Mouse (Mus musculus) c-Kit-positive CD71-negative TER-119-negative erythroid progenitor cells, embryonic 14.5 days (primary cell): ENCODE data around the gene Cat.

ENCODE experiments used
- DNase-seq: peaks from one replicate; pipeline ENCODE4 v3.0.0-alpha.2; 2013; ENCODE audit warnings: low read depth

The Cat gene

DNA sequence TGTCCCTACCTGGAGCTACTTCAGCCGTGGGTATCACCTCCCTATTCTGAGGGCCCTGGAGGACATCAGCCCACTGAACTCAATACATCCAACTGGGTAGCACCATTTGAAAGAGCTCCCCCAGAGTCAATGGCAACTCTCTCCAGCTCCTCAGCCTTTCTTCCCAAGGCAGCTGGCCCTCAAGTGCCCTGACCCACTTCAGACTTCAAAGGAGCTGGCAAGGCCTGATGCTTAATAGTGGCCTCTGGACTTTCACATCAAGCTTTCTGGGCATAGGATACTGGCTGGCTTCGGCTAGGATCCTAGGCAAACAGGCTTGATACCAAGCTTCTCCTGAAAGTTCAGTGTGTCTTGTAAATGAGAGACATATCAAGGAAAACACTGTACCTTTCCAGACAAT lies 49.9 kb downstream of the Cat start:
- no peak for DNase-seq

DNA sequence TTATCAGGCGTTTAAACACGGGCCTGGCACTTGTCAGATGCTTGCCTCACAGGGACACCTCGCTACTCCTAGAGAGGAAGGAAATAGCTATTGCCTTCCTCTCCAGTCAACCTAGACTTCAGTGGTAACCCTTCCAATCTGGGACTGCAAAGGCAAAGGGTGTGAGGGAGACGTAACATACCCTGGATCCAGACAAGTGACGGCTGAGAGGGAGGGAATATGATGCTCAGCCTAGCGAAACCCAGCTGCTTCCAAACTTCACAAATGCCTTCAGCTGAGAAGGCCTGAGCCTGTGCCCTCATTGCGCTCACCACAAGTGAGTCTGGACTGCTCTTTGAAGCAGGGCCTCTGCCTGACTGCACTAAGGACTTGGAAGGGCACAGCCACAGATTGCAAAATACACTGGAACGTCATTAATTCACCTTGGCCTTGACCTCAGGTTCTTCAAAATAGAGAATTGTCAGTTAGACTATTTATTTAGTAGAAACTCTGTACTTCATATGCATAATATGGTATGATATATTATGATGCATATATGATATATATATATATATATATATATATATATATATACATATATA lies 52.2 kb downstream of the Cat start:
- DNase-seq, result no peak

DNA sequence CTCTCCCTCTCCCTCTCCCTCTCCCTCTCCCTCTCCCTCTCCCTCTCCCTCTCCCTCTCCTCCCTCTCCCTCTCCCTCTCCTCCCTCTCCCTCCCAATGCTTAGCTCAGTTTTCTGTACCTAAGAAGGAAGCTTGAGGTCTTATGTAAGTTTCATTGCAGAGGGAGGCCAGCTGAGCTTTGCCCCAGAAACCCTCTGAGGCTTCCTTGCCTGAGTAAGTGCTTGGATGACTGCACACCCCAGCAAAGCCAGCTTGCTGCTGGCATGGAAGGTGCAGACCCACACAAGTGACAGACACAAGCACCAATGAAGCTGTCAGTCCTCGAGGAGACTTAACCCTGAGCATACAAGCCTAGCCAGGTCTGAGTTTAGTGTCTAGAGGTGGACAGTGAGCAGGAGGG lies 54.2 kb downstream of the Cat start:
- no peak for DNase-seq

DNA sequence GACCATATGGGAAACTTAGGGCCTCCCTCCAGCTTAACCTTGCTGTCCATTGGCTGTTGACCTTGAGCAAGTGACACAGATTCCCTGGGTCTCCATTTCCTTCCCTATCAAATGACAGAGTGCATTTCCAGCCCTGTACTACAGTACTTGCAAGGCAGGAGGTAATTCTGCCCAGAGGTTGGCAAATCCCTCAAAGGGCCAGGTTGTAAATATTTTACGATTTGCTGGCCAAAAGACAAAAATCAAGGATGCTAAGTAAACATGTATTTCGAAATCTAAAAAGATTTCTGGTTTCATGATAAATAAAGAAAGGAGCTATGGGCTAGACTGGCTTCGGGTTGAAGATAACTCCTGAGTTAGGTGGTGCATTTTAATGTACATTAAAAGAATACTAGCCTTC lies 56.6 kb downstream of the Cat start:
- no peak for DNase-seq

DNA sequence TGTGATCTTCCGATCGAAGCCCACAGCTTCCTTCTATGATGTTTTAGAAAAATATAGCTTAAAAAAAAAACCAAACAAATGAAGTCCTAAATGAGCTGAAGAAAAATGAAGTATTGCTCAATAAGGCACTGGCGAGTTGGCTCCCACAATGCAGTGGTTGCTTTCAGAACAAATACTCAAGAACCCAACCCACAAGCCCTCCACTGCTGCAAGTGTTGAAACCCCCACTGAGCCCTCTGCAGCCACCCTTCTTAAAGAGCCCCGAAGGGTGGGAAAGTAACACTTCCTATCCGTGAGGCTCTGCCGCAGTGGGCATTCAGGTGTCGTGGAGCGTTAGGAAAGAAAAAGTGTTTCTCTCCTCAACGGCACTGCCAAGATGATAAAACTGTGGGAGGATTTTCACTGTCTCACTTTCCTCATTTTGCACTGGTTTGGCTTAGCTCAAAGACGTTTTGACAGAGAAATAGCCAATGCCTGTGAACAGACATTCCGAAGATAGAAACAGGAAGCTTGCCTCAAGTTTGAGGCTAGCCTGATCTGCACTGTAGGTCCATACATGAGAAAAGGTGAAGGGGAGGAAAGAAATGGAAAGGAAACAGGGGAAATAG lies 59.4 kb downstream of the Cat start:
- DNase-seq, result no peak

DNA sequence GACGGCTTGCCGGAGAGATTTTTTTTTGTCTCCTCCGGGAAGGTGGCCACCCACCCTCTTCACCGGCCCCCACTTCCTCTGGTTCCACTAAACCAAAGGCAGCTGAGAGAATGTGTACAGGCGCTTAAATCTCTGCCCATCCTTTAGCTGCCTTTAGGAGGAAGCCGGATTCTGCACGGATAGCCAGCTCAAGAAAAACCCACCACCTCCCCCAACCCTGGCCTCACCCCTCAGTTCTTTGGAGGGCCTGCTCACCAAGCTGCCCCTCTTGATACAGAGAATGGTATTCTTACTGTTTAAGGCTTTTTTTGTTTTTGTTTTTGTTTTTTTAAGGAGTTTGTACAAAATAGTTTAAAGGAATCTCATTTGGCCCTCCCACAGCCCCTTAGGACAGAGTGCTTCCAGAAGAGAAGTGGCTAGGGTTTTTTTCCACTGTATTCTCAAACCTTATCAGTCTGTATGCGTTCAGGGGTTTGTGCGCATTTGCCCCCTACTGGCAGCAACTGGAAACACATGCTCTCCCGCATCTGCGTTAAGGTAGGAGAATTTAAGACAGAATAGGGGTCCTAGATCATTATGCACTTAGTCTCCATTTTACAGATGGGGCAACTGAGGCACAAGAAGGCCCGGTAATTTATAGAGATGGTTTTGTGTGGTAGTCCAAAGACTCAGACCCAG lies 60.5 kb downstream of the Cat start:
- peak; percentile 39 for DNase-seq

DNA sequence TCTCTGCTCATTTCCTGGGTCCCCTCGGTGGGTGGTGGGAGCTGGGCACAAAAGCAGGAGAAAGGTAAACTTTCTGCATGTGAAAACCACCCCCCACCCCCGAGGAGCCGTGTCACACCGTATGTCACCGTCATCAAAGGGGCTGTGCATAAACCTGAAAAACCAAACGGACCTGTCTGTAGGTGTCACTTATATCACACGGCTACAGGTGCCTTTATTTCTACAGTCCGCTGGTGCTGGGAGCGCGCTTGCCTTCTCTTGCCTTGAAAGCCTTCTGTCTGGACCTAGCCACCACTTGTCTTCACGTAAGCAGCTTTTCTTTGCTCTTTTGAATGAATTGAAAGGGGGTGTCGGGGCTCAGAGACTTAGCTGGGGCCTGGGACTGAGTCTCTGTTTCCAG lies 61.1 kb downstream of the Cat start:
- no peak for DNase-seq

DNA sequence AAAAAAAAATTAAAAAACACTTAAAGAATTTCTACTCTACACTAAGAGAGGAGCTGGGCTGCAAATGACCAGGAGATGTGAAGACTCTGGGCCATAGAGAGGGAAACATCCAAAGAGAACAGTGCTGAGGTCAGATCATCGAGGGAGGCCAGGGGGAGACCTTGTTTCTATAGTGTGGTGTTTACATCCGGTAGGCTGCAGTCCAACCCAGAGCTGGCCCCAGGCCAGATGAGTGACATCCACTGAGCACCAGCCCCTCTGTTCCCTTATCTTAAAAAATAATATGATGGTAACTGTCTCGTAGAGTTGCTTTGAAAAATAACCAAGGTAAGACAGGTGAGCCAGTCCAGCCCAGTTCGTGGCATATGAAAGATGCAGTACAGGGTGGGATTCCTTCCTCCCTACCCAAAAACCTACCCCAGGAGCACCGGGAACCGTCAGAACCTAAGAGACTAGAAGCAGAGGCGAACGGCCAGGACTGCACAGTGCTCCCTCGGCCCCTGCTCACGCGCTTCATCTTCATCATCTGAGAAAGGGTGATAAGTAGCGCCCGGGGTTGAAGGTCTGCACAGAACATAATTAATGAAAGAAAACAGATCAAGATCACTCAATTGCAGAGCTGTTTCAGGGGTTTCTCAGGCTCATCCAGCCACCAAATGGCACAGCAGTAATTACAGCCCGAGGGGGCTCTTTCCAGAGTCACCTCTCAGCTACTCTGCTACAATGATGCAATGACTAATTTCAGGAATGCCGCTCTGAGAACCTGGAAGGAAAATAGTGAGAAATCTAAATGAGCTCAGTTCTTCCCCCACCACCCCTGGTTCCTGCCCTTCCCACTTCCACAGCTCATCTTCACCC lies 64.1 kb downstream of the Cat start:
- DNase-seq, result no peak

DNA sequence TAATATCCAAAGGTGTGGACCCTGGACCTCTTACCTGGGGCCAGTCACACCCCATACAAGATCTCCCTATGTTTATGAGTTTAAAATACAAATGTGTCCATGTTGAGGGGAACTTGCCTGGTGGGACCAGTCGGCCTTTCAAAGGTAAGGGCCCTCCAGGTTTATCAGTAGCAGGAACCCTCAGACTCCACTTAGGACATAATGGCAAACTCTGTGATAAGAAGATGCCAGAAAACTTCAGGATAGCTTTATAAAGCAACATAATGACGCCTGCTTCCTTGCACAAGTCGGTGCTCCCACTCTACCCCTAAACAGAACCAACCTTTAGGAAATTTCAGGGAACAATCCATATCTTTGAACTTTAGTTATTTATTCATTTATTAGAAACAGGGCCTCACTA lies 69.2 kb downstream of the Cat start:
- no peak for DNase-seq

DNA sequence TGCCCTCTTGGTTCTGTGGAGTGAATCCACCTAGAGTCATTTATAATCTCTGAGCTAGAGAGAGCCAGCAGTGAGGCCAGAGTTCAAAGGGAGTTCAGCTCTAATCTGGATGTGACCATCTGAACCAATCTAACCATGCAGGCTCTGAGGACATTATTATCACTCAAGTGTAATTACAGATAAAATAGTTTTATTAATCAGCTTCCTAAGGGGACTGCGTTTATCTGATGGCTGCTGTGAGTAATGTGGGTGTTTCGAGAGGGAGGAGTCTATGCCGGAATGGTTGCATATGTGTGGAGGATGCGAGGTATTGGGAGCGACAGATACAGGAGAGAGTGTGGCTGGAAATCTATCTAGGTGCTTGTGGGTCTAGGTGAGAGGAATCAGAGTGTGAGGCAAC lies 71.6 kb downstream of the Cat start:
- DNase-seq, result no peak

DNA sequence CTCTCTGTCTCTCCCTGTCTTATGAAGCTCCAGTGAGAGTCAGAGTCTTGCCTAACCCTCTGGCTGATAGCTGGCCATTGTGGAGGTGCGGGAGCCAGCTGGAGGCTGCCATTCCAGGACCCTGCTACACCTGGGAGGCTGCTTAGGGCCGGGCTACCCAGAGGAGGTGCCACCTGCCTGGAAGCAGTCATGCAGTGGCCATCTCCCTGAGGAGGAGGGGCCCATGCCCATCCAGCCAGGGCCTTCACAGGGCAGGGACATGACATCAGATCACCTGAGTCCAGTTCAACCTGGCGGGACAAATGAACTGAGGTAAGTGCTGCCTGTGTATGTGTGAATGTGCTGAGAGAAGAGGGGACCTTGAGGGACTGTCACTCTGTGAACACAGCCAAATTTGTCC lies 73.1 kb downstream of the Cat start:
- no peak for DNase-seq

DNA sequence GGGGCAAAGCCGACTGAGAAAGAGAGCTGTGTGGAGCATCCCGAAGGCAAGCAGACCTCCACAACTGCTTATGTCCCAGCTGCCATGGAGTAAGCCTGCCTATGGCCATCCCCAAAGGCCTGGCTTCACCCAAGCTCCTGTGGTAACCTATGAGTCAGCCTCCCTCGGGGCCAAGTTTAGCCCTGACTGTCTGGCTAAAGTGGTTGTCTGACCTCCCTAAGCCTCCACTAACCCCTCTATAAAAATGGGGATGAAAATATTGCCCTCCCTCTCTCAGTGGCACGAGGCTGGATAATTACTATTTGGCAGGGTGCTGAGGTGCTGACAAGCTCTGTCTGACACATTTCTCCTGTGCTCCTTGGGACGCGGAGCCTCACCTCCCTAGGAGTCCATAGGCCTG lies 73.6 kb downstream of the Cat start, which contains the start of gene Elf5:
Elf5 (plus strand) TSS at position 341 of the 400 bp plus-strand sequence.
- no peak for DNase-seq

DNA sequence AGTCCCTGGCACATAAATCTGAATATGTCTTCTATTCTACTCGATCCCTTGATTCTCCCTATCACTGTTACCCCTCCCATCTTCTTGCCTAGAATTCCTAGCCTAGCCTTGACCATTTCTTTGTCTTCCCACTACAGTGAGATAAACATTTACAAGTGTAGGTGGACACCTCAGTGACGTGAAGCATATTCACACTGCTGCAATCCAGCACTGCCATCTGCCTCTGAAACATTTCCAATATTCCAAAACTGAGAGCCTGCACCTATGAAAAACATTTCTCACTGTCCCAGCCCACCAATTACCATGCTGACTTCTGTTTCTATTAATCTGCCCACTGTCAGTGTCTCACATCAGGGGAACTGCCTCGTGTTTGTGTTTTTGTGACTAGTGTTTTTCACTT lies 78.7 kb downstream of the Cat start:
- no peak for DNase-seq
